Mouse (Mus musculus): ENCODE data around the gene Nlgn1.

DNA sequence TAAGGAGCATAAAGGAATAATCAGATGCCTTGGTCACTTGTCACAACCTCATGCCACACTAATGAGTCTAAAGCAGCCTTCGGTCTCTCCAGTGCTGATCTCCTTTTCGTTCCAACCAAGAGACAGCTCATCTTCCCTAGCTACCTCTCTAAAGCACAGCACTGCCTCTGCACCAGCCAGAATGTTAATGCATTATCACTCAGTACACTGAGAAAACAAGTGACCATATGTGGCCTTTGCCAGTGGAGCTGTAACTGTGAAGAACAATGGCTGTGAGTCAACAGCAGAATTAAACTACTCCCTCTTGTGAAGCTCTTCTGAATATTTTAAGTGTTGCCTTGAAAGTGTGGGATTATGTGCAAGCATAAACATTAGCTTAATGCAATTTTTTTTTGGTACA, 14.9 kb downstream of the Nlgn1 start:
- TF ChIP-seq POLR2A (IDR thresholded peaks at IDR 0.05; ENCODE audit: insufficient read depth, low read depth, low read length) (no peak), CTCF (IDR thresholded peaks at IDR 0.05) (no peak), EP300 (IDR thresholded peaks at IDR 0.05; ENCODE audit: insufficient read depth, low read depth, low read length) (no peak)
